Mouse (Mus musculus) midbrain, postnatal 0 days (tissue): ENCODE data around the gene Spaca9. TPM values are rescaled to one million over a fixed set of nuclear protein-coding genes. Genes with fewer than 3 reads are reported as not detected.
A peak's percentile ranks its signal among the peaks of the same experiment; 100 is the strongest.

Source experiments
- ATAC-seq: fragments of 200-750 bp; cut with Nextera tagmentation; 2 replicates; pipeline ENCODE4 v1.8.0; 2017; ENCODE audit warnings: moderate number of reproducible peaks, mild to moderate bottlenecking, moderate TSS enrichment, moderate library complexity; ENCODE audit not compliant: low FRiP score
- DNase-seq: peaks from one replicate; pipeline ENCODE4 v3.0.0-alpha.2; 2015; ENCODE audit warnings: low spot score
- H3K27ac ChIP-seq: fragments of 300-500 bp; sonication (generic); 2 replicates; pipeline ENCODE4 v1.5.1; 2014; ENCODE audit warnings: low read depth, mild to moderate bottlenecking, low read length, mixed read lengths
- H3K27me3 ChIP-seq: fragments of 300-500 bp; sonication (generic); 2 replicates; pipeline ENCODE4 v1.6.1; 2014; ENCODE audit warnings: low read length, control low read depth, mixed read lengths; ENCODE audit not compliant: insufficient read depth
- H3K36me3 ChIP-seq: fragments of 300-500 bp; sonication (generic); 2 replicates; pipeline ENCODE4 v1.6.1; 2014; ENCODE audit warnings: low read length, control low read depth, mixed read lengths; ENCODE audit not compliant: insufficient read depth
- H3K4me1 ChIP-seq: fragments of 300-500 bp; sonication (generic); 2 replicates; pipeline ENCODE4 v1.6.1; 2014; ENCODE audit warnings: mild to moderate bottlenecking, control low read depth, antibody characterized with exemption, low read length, mixed read lengths; ENCODE audit not compliant: insufficient read depth
- H3K4me2 ChIP-seq: fragments of 300-500 bp; sonication (generic); 2 replicates; pipeline ENCODE4 v1.6.1; 2014; ENCODE audit warnings: low read depth, mild to moderate bottlenecking, low read length, mixed read lengths; ENCODE audit not compliant: poor library complexity, severe bottlenecking
- H3K4me3 ChIP-seq: fragments of 300-500 bp; sonication (generic); 2 replicates; pipeline ENCODE4 v1.5.1; 2014; ENCODE audit warnings: low read depth, mild to moderate bottlenecking, low read length, moderate library complexity
- H3K9ac ChIP-seq: fragments of 300-500 bp; sonication (generic); replicated peaks from 2 replicates; pipeline ENCODE4 v1.6.1; 2014; ENCODE audit warnings: mild to moderate bottlenecking, low read length, moderate library complexity, mixed read lengths; ENCODE audit not compliant: poor library complexity, severe bottlenecking
- H3K9me3 ChIP-seq: fragments of 300-500 bp; sonication (generic); 2 replicates; pipeline ENCODE4 v1.6.1; 2016; ENCODE audit warnings: low read length, control low read depth
- CTCF ChIP-seq: IDR thresholded peaks from 2 replicates; pipeline ENCODE4 v1.5.1; 2016; ENCODE audit warnings: antibody characterized with exemption, mild to moderate bottlenecking
- WGBS: fragments of 180-500 bp; shearing (Covaris S2); extraction: QIAGEN DNeasy Blood & Tissue Kit; methylation state at CpG from one replicate; pipeline ENCODE4 v1.1.7; 2014; 5-methylcytosine and 5-hydroxymethylcytosine counted together
- polyA plus RNA-seq: library from polyadenylated mRNA; unstranded; fragments of >200 nt; fragmentation: Nextera tagmentation; extraction: Ambion mirVana; gene quantifications from 2 replicates; pipeline ENCODE4 v1.2.1, GENCODE M21; 2015
- total RNA-seq: library from RNA; depleted of rRNA; stranded (reverse); fragments of >200 nt; gene quantifications from 2 replicates; pipeline ENCODE4 v1.2.3, GENCODE M21; 2014

The Spaca9 gene
- total and polyA plus RNA-seq, 2 experiments from 2014 or later = 2.7 TPM; not detected in 1

DNA sequence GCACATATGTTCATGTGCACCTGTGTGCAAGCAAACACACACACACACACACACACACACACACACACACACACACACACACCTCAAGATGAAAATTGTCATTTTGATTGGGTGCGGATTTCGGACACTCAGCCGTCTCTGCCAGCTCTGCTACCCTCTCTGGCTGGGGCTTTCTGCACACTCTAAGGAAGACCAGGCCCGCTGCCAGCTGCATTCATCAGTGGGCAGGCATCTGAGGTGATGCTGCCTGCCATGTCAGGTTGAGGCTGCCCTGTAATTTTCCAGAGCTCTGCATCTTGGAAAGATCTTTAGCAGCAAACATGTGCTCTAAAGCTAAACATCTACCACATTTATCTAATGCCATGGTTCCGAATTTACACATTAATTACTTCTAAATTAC, 37.6 kb upstream of the Spaca9 start:
- no peak for ATAC-seq

GRCm38 (mm10) chr2:28730676-28731075, 31.1 kb upstream of the Spaca9 start:
- H3K9me3 ChIP-seq = no peaks in the 10 kb centered on the region
- no peak overlapping the region for H3K4me3 ChIP-seq
- ATAC-seq = no peak
- no peaks in the 10 kb centered on the region for H3K27me3 ChIP-seq
- no peak overlapping the region for H3K4me2 ChIP-seq
- no peaks in the 10 kb centered on the region for H3K36me3 ChIP-seq
- no peaks in the 10 kb centered on the region for H3K4me1 ChIP-seq
- no peak overlapping the region for H3K9ac ChIP-seq
- no peak for TF ChIP-seq CTCF
- no peak for DNase-seq
- H3K27ac ChIP-seq = no peak overlapping the region

More for the DNA sequence above, 37.6 kb upstream of the Spaca9 start:
- no peaks in the 10 kb centered on the region for H3K4me1 ChIP-seq
- peak; percentile 65 for DNase-seq
- no peaks in the 10 kb centered on the region for H3K27me3 ChIP-seq
- H3K27ac ChIP-seq = no peak overlapping the region
- H3K9ac ChIP-seq = no peak overlapping the region
- 81% methylated on average over 5 of the region's 5 CpGs for WGBS
- no peak overlapping the region for H3K4me2 ChIP-seq
- H3K9me3 ChIP-seq = no peaks in the 10 kb centered on the region
- H3K36me3 ChIP-seq = no peaks in the 10 kb centered on the region
- H3K4me3 ChIP-seq = no peak overlapping the region
- TF ChIP-seq CTCF = no peak

DNA sequence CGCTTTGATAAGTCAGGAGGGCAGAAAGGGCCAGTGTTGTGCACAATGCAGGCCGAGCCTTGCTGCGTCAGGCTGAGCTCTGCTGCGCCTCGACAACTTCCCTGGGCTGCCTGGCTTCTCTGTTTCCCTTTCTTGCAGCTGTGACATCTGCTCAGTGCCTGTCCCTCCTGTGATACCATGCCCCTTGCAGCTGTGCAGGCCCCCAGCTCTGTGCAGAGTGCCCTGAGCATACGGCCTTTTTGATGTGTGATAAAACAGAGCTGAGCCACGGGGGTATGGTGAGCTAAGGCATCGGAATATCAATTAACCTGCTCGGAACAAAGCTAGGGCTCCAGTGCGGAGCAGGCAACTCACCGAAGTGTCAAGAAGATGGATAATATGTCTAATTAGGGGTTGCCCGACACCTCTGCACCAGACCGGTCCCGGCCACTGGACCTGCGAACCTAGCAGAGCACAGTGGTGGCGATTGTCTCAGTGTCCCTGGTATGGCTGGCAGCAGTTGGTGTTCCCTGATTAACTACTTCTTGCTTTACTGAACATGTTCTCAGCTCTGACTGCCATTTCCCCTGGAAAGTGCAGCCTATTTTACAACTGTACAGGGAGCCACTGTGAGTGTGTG, 28.4 kb upstream of the Spaca9 start:
- DNase-seq = no peak
- Histone ChIP-seq H3K36me3 (no peaks in the 10 kb centered on the region), H3K4me2 (no peak overlapping the region), H3K4me3 (no peak overlapping the region), H3K9ac (no peak overlapping the region), H3K4me1 (no peaks in the 10 kb centered on the region), H3K9me3 (no peaks in the 10 kb centered on the region), H3K27ac (peak overlapping the region; percentile 32; the same call in 1 of the 2 replicates), H3K27me3 (no peaks in the 10 kb centered on the region)
- TF ChIP-seq CTCF = no peak
- 31% methylated on average over 16 of the region's 16 CpGs for WGBS
- 0 out of 2 replicates have a peak, but pooled peaks have one; percentile 31 for ATAC-seq

- Histone ChIP-seq H3K4me2 (no peak overlapping the region), H3K9ac (no peak overlapping the region), H3K27ac (no peak overlapping the region), H3K9me3 (no peaks in the 10 kb centered on the region), H3K27me3 (no peaks in the 10 kb centered on the region), H3K36me3 (no peaks in the 10 kb centered on the region), H3K4me1 (no peaks in the 10 kb centered on the region; the same call in 1 of the 2 replicates), H3K4me3 (no peak overlapping the region)
- no peak for TF ChIP-seq CTCF
- DNase-seq (no peak), ATAC-seq (no peak)
- WGBS = 54% methylated on average over 9 of the region's 9 CpGs
Observed at GRCm38 (mm10) chr2:28723912-28724311, 24.4 kb upstream of the Spaca9 start.

DNA sequence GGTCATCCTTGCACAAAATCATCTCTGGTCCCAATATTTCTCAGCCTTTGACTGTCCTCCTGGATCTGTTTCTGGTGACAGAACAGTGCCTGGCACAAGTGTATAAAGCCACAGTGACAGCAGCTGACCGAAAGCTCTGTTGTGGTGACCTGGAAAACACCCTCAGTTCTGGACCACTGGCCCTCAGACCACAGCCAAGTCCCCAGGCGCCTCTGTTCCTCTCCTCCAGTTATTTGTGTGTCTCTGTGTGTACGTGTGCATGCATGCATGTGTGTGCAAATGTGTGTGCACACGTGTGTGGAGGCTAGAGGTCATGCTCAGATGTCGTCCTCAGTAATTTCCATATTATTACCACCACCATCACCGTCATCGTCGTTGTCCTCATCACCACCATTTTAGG, 22.9 kb upstream of the Spaca9 start:
- DNase-seq (no peak), ATAC-seq (no peak)
- Histone ChIP-seq H3K27ac (no peak overlapping the region), H3K36me3 (no peaks in the 10 kb centered on the region), H3K27me3 (no peaks in the 10 kb centered on the region), H3K9me3 (no peaks in the 10 kb centered on the region), H3K4me3 (no peak overlapping the region), H3K4me2 (no peak overlapping the region), H3K4me1 (no peaks in the 10 kb centered on the region; the same call in 1 of the 2 replicates), H3K9ac (no peak overlapping the region)
- TF ChIP-seq CTCF = no peak
- WGBS = 88% methylated on average over 8 of the region's 8 CpGs

- no peaks in the 10 kb centered on the region for H3K4me1 ChIP-seq
- TF ChIP-seq CTCF = no peak
- H3K9ac ChIP-seq = no peak overlapping the region
- H3K27me3 ChIP-seq = no peaks in the 10 kb centered on the region
- DNase-seq (peak; percentile 34), ATAC-seq (no peak)
- no peak overlapping the region for H3K4me2 ChIP-seq
- no peak overlapping the region for H3K27ac ChIP-seq
- WGBS = 80% methylated on average over 8 of the region's 8 CpGs
- H3K4me3 ChIP-seq = no peak overlapping the region
- no peaks in the 10 kb centered on the region for H3K9me3 ChIP-seq
- H3K36me3 ChIP-seq = no peaks in the 10 kb centered on the region
Observed at GRCm38 (mm10) chr2:28713036-28713435, 13.5 kb upstream of the Spaca9 start.
